Mouse (Mus musculus): ENCODE measurements at regions not wholly inside any gene's neighbourhood (a gene's known extent, or its start where the extent isn't known, plus 50 kb on each side); places are given as distances from the start of the nearest gene placed in this dataset.
A peak's percentile ranks its signal among the peaks of the same experiment; 100 is the strongest.
"Not testable (repeated sequence)": the region's sequence is repeated elsewhere in the genome, so short reads cannot be mapped to it uniquely, and the experiment has no call there.

DNA sequence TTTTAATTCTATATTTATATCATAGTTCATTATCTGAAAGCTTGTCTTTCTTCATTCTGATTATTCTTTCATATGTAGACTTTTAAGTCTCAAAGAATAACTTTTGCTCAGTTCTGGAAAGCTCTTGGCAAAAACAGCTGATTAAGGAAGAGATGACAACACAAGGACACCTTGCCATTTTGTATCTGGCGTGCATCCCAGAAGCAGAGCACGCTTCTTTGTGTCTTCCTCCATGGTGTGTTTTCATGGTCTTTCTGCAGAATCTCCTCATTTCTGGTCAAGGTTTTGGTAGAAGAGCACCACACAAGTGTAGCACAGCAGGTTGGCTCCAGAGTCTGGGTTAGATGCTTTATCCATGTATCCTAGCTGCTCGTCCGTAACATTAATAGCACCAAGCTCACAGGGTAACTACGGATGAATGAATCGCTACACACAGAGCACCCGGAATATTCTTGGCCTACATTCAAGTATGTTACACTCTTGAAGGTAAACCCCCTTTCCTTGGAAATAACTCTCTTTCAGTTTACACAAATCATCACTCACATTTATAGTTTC lies 148.9 kb upstream of the Ddhd1 start:
- no peak for DNase-seq (ENCODE audit: low read depth, low spot score)

DNA sequence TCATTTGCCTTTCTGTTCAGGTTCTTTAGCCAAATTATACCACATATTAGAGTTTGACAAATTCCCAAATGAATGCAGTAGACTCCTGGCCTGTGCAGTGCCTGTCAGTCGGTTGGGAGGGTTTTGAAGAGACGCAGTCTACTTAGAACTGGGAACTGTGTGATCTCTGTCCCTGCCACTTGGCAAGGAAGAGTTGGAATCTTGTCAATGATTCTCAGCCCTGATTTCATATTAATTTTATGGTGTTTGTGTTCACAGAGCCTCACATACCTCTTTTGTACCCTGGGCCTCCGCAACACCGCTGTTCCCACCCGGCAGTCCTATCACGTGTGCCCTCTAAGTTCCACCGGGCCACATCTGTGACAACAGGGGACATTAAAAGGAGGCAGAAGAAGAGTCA lies 149.8 kb upstream of the Ddhd1 start:
- no peak for DNase-seq (ENCODE audit: low read depth, low spot score)

DNA sequence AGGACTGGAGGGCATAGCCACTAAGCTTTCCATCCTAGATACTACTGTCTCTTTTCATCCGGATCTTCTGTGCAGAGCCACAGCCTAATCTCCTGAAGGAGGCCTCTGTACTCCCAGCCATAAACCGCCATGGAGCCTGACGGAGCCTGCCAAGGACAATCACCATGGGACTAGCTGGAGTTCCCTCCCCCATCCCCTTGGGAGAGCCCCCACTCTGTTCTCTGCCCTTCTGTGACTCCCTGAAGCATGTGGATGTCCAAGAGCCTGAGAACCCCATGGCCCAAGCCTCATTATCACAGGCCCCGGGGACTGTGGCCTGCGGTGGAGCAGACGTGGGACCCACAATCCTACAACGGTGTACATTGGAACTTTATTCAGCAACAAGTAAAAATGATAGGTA lies 151.5 kb upstream of the Ddhd1 start:
- DNase-seq (ENCODE audit: low read depth, low spot score) = no peak

DNA sequence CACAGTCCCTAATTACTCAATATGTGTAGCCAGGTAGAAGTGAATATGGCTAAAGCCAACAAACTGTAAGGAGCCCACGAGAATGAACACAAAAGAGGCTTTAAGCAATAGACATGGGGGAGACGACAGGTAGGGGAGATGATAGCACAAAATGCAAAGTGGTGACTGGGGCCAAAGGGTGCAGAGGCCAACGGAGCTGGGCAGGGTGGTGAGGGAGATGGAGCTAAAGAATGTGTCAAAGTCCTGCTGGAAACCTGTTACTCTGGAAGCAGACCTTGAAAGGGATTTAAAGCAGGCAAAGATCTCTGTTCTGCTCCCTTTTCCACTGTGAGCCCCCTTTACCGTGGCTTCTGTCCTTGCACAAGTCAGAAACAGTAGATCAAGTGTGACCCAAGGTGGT lies 152.2 kb upstream of the Ddhd1 start:
- DNase-seq (ENCODE audit: low read depth, low spot score) = no peak

DNA sequence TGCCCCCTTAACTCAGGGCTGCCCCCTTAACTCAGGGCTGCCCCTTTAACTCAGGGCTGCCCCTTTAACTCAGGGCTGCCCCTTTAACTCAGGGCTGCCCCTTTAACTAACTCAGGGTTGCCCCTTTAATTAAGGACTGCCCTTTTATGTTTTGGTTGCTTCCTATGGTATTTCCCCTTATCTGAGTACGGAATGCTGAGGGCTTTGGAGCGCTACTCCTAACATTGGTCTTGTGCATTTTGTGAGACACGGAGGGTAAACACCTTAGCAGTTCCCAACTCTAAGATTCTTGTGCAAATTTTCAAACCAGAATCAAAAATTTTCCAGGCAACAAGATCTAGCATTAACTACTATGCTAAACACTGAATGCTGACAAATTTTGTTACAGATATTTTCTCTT lies 152.7 kb upstream of the Ddhd1 start:
- no peak for DNase-seq (ENCODE audit: low read depth, low spot score)

DNA sequence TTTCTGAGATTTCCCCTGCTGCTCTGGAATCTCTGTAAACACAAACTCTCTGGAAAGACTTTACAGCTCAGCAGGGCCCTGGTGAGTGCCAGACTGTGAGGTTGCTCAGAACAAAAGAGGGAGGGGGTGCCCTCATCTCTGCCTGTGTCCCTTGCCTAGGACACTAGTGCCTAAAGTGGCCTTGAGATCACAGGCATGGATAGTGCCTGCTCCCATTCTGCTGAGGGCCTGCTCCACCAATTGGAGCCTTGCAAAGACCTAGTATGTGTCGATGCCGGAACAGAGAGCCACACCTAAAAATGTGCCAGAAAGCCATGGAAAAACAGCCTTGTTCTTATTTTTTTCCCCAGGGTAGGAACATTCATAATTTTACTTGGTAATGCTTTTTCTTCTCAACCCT lies 157.7 kb upstream of the Ddhd1 start:
- DNase-seq (ENCODE audit: low read depth, low spot score) = no peak

DNA sequence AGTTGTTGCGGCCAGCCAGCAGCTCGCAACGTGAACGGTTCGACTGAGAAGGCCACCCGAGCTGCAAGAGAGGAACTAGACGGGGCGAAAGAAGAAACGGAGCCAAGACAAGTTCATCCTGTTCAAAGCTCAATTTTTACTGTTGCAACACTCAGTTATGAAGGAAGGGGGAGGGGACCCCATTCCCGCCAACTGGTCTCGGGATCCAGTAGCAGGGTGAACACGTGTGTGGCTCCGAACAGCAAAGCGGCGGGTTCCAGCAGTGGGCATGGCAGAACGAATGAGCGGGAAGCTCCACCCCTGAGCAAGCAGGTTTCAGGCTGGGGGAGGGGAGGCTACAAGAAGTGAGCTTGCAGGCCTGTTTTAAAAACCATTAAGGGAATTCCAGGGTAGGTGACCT lies 158.7 kb upstream of the Ddhd1 start:
- DNase-seq (ENCODE audit: low read depth, low spot score) = not testable (repeated sequence)

DNA sequence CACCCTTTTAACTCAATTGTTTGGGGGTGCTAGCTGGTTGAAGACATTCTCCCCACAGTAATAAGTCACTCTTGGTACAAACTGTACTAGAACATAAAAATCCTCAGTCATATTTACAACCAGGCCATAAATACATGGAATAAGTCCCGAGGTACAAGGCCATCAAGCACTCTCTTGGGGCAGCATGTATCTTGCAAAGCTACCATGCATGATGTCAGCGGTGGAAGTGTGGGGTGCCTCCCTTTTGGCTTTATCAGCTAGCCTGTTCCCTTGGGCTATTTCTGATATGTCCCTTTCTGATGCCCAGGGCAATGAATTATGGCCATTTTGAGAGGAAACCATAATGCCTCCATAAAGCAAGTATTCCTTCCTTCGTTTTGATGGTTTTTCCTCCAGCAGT lies 159.8 kb upstream of the Ddhd1 start:
- DNase-seq (ENCODE audit: low read depth, low spot score) = no peak

DNA sequence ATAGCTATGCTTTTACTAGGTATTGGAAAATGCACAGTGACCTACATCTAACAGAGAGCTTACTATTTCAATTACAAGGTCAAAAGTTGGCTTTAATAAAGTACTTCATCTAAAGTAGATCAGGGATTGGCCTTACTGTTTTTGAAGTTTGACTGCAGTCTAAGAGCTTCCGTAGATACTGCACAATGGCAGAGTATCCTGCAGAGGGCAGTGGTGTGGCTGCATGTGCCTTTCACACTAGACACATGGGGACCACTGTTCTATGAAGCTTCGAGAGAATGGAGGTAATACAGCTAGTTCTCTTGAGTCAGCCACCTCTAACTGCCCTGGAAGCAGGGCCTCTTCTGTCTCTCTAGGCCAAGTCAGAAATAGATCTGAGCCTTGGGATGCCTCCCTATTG lies 166.7 kb upstream of the Ddhd1 start:
- no peak for DNase-seq (ENCODE audit: low read depth, low spot score)

DNA sequence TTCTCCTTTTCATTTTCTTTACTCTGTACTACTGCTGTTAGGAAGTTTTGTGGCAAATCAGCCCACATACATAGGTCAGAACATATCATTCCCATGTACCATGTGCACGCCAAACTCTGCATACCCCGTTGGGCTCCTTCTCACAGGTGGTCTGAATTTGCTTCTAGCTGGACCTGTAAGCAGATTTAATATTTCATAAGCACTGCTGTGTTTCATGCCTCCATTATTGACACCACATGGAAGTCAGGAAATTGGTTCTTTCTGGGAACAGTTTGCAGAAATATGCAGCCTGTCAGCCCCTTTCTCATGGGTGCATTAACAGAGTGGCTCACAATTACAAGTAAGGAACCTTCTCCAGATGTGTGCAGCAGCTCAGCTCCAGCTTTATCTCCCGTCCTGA lies 168.1 kb upstream of the Ddhd1 start:
- DNase-seq (ENCODE audit: low read depth, low spot score) = no peak

DNA sequence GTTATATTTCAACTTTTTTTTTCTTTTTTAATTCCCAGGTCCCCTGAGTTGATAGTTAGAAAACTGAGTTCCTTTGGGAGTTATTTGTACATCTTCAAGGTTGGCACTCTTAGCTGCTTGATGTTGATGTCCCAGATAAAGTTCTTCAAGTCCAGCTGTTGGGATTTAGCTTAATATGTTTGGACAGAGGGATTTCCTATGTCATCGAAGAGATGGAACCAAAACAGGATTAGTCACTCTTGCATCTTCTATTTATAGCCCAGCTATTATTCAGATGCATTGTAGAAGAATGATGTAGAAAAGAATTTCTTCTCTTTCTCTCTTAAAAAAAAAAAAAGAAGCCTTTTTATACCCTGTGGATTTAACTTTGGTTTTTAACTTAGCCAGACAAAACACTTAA lies 169.2 kb upstream of the Ddhd1 start:
- DNase-seq (ENCODE audit: low read depth, low spot score) = no peak

DNA sequence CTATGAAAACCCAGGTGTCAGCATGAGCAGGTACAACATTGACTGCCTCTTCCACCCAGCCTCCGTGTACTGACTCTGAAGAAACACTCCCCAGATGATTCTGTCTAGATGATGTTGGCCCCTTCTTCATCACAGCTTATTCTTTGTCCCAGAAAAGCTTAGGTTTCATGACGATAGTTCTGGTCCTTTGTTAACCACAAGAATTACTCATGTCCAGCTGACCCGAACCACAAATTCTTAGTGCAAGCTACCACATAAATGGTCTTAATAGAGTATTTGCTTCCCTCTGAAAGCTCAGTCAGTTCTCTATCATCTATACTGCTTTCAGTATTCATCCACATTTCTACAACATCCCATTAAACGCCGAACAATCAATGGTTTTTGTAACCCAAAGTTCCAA lies 172.5 kb upstream of the Ddhd1 start:
- no peak for DNase-seq (ENCODE audit: low read depth, low spot score)

DNA sequence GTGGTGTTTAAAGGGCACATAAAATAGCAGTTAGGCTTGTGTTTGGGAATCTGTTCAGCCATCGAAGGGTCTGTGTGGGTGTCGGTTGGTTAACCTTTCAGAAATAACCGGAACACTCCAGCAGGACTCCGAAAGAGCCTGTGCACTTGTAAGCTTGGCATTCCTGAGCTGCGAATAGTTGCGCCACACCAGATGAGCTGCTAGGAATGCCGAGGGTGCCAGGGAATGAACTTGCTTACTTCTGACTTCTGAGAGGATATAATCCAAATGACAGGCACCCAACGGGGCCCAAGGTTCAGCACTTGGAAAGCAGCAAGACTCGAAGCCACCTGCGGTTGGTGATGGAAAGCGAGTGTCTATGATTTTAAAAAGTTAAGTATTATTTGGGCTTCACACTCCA lies 179.1 kb upstream of the Ddhd1 start:
- no peak for DNase-seq (ENCODE audit: low read depth, low spot score)

DNA sequence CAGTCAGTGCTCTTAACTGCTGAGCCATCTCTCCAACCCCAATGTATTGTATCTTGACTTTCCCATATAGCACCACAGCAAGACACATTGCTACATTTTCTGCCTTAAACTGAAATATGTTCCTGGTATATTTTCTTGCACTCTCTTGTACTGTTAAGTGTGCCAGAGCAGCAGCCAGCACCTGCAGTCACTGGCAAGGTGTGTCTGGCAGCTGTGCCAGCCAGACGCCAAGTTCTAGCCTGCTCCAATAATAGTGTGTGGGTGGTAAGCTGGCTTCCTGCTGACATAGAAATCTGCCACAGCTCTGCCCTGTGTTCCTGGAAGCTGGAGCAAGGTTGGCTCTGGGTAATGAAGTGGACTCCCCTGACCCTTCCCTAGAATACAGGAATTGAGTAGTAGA lies 185.9 kb upstream of the Ddhd1 start:
- no peak for DNase-seq (ENCODE audit: low read depth, low spot score)

DNA sequence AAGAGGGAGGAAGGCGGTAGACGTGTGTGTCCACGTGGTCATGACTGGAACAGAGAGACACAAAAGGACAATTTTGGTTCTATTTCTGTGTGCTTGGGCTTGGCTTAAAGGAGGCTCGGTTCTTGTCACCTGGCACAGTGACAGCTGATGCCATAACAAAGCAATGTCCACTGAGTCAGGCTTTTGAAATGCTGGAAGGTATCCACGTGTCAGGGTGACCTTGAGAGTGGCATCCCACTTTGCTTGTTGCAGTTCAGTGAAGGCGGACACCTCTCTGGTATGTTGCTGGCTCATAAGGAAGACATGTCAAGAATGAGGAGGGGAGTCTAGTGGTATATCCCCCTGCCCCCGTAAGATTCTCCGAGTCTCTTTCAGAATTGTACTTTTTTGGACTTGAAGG lies 192.6 kb upstream of the Ddhd1 start:
- no peak for DNase-seq (ENCODE audit: low read depth, low spot score)

DNA sequence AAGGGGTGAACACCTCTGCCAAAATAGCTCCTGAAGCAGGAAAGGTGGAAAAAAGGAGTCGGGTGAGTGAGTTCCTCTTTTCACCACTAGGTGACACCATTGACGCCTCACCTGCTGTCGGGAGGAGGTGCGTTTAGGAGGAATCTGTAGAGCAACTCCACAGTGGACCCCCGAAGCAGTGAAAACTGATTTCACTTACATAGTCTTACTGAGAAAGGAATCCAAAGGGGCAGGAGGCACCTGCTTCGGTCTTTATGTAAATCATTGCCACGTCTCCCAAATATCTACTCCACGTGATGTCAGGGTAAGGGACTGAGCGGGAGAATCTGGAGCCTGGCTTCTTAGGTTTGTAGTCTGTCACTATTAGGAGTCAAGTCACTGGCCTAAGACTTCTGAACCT lies 220.5 kb upstream of the Ddhd1 start:
- peak; percentile 1 for DNase-seq (ENCODE audit: low read depth, low spot score)

DNA sequence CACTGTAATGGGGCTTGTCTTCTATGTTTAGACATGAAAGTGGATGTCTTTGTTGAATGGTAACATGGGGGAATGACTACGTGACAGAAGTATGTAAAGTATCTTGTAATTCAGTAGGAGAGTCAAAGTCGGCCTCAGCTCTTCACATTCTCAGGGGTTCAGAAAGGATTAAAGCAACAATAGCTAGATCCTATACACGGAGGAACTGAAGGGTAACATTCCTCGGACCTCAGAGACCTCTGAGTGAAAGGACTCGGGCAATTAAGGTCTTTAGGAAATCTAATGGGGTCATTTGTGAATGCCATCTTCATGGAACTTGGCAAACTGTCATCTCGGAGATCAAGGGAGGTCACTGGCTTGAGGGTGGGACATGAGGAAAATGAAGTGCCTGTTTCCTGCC lies 262.8 kb upstream of the Ddhd1 start:
- no peak for DNase-seq (ENCODE audit: low read depth, low spot score)

DNA sequence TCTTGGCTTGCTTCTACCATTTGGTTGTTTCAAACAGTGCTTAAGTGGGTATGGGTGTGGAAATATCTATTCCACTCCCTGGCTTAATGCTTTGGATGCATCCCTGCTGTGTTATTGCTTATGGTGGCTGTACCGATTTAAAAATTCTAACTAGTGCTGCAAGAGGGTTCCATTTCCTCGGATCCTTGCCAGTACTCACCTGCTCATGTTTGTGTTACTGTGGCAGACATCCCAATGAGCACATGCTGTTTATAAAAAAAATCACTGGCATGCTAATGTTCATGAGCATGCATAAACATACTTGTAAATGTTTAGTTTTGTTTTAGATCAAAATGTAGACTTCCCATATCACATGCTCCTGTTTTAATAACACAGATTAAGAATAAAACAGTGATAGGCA lies 285.6 kb upstream of the Ddhd1 start:
- DNase-seq (ENCODE audit: low read depth, low spot score) = no peak

DNA sequence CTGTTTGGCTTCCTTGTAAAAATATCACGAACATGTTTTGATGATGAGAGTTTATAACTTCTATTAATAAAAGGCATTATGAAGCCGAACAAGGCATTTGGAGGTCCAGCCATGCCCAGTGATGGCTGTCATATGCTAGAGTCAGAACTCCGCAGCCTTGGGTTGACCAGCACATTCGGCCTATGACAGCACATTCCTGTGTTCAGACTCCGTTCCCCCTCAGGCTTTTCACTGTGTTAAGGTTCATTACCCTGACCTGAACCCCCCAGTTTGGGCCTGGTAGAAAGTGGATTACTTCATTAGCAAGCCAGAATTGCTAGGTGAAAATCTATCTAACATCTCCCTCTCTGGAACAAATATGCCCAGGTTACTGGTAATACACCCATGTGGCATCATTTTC lies 286.2 kb upstream of the Ddhd1 start:
- no peak for DNase-seq (ENCODE audit: low read depth, low spot score)

DNA sequence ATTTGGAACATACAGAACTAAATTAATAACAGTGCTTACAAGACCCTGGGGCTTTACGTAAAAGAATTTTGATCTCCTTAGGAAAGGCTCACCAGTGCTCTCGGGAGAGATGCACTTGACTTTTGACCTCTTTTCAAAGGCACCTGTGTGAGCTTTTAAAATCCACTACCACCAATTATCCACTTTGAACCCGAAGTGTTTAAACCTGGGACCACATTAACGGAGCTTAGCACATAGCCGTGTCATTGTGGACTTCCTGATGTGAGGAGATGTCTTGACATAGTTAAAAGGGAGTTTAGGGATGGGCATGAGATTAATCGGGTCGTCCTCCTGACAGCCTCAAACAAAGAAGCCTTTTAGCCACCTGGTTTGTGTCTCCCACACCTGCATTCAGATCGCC lies 286.6 kb upstream of the Ddhd1 start:
- DNase-seq (ENCODE audit: low read depth, low spot score) = no peak

DNA sequence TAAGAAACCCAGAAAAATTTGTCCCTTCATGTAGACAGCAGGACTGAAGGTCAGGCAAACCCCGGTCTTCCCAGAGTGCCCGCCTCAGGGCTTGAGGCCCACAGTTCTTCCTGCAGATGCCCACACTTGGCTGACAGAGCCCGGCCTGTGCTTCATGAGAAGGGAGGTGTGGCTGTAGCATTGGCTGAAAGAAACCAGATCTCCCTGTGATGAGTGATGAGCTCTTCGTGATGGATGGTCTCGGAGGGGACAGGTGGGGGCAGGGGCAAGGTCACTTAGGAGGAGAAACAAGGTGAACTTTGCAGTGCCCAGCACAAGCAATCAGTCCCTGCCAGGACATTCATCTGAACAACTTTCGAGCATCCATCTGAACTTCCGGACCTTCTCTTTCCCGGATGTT lies 298.7 kb upstream of the Ddhd1 start:
- no peak for DNase-seq (ENCODE audit: low read depth, low spot score)

DNA sequence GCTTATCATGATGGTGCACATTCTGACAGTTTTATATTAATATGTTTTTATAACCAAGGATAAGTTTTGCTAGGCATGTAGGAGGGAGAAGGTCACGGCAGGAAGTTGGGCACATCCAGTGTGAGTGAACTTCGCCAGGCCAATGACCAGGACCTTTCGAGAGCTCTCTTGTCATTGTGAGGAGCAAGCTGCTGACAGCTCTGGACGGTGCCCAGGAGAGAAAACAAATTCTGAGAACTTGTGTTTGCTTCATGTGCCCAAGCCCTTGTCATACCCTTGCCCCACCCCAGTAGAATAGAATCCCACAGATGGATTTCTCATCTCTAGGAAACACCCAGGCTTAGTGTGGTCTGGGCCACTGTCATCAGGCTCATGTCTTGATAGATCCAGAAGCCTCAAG lies 304.5 kb upstream of the Ddhd1 start:
- no peak for DNase-seq (ENCODE audit: low read depth, low spot score)

DNA sequence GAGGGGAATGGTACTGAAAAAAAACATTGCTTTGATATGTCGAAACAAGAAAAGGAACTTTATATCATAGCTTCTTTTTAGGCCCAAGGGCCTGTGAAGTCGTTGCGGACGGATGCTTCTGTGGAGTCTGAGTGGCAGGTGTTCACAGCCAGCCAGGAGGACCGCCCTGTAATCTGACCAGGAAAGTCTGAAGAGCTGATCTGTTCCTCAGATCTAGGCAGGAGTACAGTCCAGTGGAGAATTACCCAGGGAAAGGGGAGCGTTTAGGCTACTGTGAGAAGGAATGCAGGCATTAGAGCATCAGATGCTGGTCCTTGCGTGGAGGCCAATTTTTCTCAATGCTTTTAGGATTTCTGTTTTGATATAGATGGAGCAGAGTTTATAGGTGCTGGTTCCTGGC lies 306.1 kb upstream of the Ddhd1 start:
- no peak for DNase-seq (ENCODE audit: low read depth, low spot score)

DNA sequence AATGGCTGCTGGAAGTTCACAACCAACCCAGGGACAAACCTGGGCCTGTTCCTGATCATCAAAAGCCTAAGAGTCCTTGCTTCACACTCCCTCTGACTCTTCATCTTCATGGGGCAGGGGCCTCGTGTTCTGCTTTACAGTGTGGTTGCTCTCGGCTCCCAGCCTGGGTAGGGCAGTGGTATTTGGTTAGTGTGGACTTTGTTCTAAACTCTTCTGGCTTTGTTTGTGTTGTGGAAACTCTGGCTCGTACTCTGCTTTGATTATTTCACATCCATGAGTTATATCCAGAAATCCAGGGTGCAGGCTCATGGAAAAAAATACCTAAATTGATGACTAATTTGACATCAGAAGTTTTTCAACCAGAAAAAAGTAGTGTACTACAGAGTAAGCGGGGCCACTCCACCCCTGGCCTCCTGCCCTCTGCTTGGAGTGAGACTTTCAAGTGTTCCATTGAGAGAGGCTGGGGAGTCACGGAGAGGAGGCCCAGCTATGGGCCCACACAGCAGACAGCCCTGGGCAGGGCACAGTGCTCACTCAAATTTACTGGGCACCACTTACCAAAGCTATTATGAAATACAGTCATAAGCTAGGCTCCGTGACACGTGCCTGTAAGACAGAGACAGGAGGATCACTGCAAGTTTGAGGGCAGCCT lies 325.4 kb upstream of the Ddhd1 start:
- DNase-seq (ENCODE audit: low read depth, low spot score) = no peak

All from CD4-positive, CD25-positive, alpha-beta regulatory T cell, adult 2 months (primary cell).